Mouse (Mus musculus) hindbrain, postnatal 0 days (tissue): Measurements from ENCODE around the gene Rps27. TPM values are rescaled to one million over a fixed set of nuclear protein-coding genes. Genes with fewer than 3 reads are reported as not detected.
A peak's percentile ranks its signal among the peaks of the same experiment; 100 is the strongest.

Experiments
- ATAC-seq: fragments of 200-750 bp; cut with Nextera tagmentation; 2 replicates; pipeline ENCODE4 v1.8.0; 2017; ENCODE audit warnings: mild to moderate bottlenecking, moderate TSS enrichment, moderate library complexity
- DNase-seq: peaks from one replicate; pipeline ENCODE4 v3.0.0-alpha.2; 2015; ENCODE audit warnings: low spot score
- H3K27ac ChIP-seq: fragments of 300-500 bp; sonication (generic); 2 replicates; pipeline ENCODE4 v1.5.1; 2014; ENCODE audit warnings: mild to moderate bottlenecking
- H3K27me3 ChIP-seq: fragments of 300-500 bp; sonication (generic); 2 replicates; pipeline ENCODE4 v1.6.1; 2014; ENCODE audit warnings: low read length, mixed read lengths; ENCODE audit not compliant: insufficient read depth
- H3K36me3 ChIP-seq: fragments of 300-500 bp; sonication (generic); 2 replicates; pipeline ENCODE4 v1.6.1; 2014; ENCODE audit warnings: low read length, mixed read lengths; ENCODE audit not compliant: insufficient read depth
- H3K4me1 ChIP-seq: fragments of 300-500 bp; sonication (generic); 2 replicates; pipeline ENCODE4 v1.6.1; 2014; ENCODE audit warnings: antibody characterized with exemption, low read length, mixed read lengths; ENCODE audit not compliant: insufficient read depth
- H3K4me2 ChIP-seq: fragments of 300-500 bp; sonication (generic); 2 replicates; pipeline ENCODE4 v1.6.1; 2014; ENCODE audit warnings: low read depth, mild to moderate bottlenecking, low read length, moderate library complexity, mixed read lengths
- H3K4me3 ChIP-seq: fragments of 300-500 bp; sonication (generic); 2 replicates; pipeline ENCODE4 v1.5.1; 2014; ENCODE audit warnings: low read length
- H3K9ac ChIP-seq: fragments of 300-500 bp; sonication (generic); replicated peaks from 2 replicates; pipeline ENCODE4 v1.6.1; 2014; ENCODE audit warnings: mild to moderate bottlenecking, low read length, moderate library complexity, mixed read lengths
- H3K9me3 ChIP-seq: fragments of 300-500 bp; sonication (generic); 2 replicates; pipeline ENCODE4 v1.6.1; 2016; ENCODE audit warnings: low read length, mixed read lengths
- CTCF ChIP-seq: IDR thresholded peaks from 2 replicates; pipeline ENCODE4 v1.5.1; 2016; ENCODE audit warnings: antibody characterized with exemption, control low read depth, low read depth
- WGBS: fragments of 180-500 bp; shearing (Covaris S2); extraction: QIAGEN DNeasy Blood & Tissue Kit; methylation state at CpG from one replicate; pipeline ENCODE4 v1.1.7; 2014; 5-methylcytosine and 5-hydroxymethylcytosine counted together
- polyA plus RNA-seq: library from polyadenylated mRNA; unstranded; fragments of >200 nt; fragmentation: Nextera tagmentation; extraction: Ambion mirVana; gene quantifications from 2 replicates; pipeline ENCODE4 v1.2.1, GENCODE M21; 2015
- total RNA-seq: library from RNA; depleted of rRNA; stranded (reverse); fragments of >200 nt; gene quantifications from 2 replicates; pipeline ENCODE4 v1.2.3, GENCODE M21; 2014

Rps27 gene
- total and polyA plus RNA-seq, 2 experiments from 2014 or later = 901 to 2,808 TPM

GRCm38 (mm10) chr3:90247960-90248745, 34.7 kb upstream of the Rps27 start, which contains the start of gene Slc39a1:
TSS of gene Slc39a1 (plus strand) at chr3:90248172.
- H3K27ac ChIP-seq = peak within 1 kb of the TSS; percentile 87
- peaks cover 6% of the 10 kb centered on the region for H3K4me1 ChIP-seq
- H3K4me3 ChIP-seq = peak within 1 kb of the TSS; percentile 66
- no peaks in the 10 kb centered on the region for H3K27me3 ChIP-seq
- peak; percentile 98 for DNase-seq
- ATAC-seq = peak; percentile 97
- WGBS = 1% methylated on average over 35 of the region's 44 CpGs
- TF ChIP-seq CTCF = no peak
- peak within 1 kb of the TSS; percentile 74 for H3K9ac ChIP-seq
- H3K4me2 ChIP-seq = peak within 1 kb of the TSS; percentile 91
- H3K36me3 ChIP-seq = no peaks in the 10 kb centered on the region
- H3K9me3 ChIP-seq = no peaks in the 10 kb centered on the region

- peak; percentile 6; the same call in 1 of the 2 replicates for TF ChIP-seq CTCF
- WGBS = 0% methylated on average over 3 of the region's 3 CpGs
These were observed 34.1 kb upstream of the Rps27 start for GRCm38 (mm10) chr3:90247630-90247959.

DNA sequence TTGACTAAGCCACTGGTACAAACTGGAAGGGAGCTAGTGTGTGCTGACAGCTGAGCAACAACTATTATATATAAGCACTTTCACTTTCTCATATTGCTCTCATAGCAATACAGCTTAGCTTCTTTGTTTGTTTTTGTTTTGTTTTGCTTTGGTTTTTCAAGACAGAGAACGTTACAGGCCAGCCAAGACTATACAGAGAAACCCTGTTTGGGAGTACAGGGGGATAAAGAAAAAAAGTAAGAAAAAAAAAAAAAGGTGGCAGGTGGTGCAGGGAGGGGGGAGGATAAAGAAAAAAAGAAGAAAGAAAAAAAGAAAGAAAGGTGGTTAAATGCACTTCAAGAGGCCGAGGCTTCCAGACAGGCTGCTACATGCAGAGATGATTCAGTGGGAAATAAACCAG, 32.0 kb upstream of the Rps27 start:
- no peak for DNase-seq
- Histone ChIP-seq H3K4me1 (peaks cover 11% of the 10 kb centered on the region), H3K4me2 (no peak overlapping the region), H3K4me3 (no peak overlapping the region), H3K9me3 (no peaks in the 10 kb centered on the region), H3K27me3 (no peaks in the 10 kb centered on the region), H3K36me3 (no peaks in the 10 kb centered on the region), H3K9ac (no peak overlapping the region), H3K27ac (no peak overlapping the region)
- ATAC-seq = no peak
- WGBS = 61% methylated on average over 2 of the region's 2 CpGs
- TF ChIP-seq CTCF = no peak

More at GRCm38 (mm10) chr3:90247630-90247959, 34.1 kb upstream of the Rps27 start:
- Histone ChIP-seq H3K4me2 (peak overlapping the region; percentile 91), H3K36me3 (no peaks in the 10 kb centered on the region), H3K9ac (peak overlapping the region; percentile 74), H3K27ac (peak overlapping the region; percentile 87), H3K4me1 (peaks cover 11% of the 10 kb centered on the region), H3K27me3 (no peaks in the 10 kb centered on the region), H3K9me3 (no peaks in the 10 kb centered on the region), H3K4me3 (peak overlapping the region; percentile 66)
- DNase-seq = no peak
- ATAC-seq = no peak; the same call in 1 of the 2 replicates

DNA sequence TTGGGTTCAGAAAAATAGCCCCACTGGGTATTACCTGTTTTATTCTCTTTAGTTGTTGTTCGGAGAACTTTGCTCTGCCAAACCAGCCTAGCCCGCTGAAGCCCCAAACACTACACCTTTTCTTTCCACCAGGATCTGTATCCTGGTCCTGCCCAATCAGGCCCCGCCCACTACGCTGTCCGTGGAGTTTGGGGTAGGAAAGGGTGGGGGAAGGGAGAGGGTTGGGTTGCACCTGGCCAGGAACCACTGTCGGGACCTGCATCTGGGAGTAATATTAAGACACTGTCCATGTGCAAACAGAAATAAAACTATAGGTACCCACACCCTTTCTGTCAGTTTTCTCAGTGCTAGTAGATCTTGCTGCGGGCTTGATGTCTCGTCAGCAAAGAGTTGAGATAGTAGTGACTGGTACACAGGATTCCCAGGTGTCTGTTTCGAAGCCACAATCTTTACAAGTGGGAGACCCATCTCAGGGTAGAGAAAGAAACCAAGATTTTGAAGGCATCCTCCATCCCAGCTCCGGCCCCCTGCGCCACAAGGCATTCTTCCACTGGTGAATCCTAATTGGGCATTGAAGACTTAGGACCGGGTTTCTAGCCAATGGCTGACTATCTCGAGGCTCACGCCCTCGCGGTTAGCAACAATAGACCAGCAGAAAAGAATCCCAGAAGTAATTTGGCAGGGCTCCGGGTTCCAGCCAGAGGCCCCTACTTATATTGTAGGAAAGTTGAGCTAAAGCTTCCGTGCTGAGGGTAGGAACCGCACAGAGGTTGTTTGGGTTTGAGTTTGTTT, 29.7 kb upstream of the Rps27 start, which contains the start of gene Creb3l4:
Creb3l4 (minus strand) TSS at position 529 of the 792 bp plus-strand sequence.
- H3K9ac ChIP-seq = peak within 1 kb of the TSS; percentile 33; the same call in 1 of the 2 replicates
- H3K36me3 ChIP-seq = no peaks in the 10 kb centered on the region
- WGBS = 3% methylated on average over 19 of the region's 19 CpGs
- peak within 1 kb of the TSS; percentile 57 for H3K4me2 ChIP-seq
- no peaks in the 10 kb centered on the region for H3K27me3 ChIP-seq
- H3K9me3 ChIP-seq = no peaks in the 10 kb centered on the region
- TF ChIP-seq CTCF = no peak
- H3K4me3 ChIP-seq = peak within 1 kb of the TSS; percentile 29
- H3K27ac ChIP-seq = no peak within 1 kb of the TSS
- peaks cover 6% of the 10 kb centered on the region; the same call in 1 of the 2 replicates for H3K4me1 ChIP-seq
- ATAC-seq = peak; percentile 61
- DNase-seq = peak; percentile 78

- WGBS = 83% methylated on average over 10 of the region's 10 CpGs
- TF ChIP-seq CTCF = no peak
- Histone ChIP-seq H3K27me3 (no peaks in the 10 kb centered on the region), H3K4me2 (no peak overlapping the region), H3K4me3 (no peak overlapping the region), H3K4me1 (peaks cover 6% of the 10 kb centered on the region; the same call in 1 of the 2 replicates), H3K9me3 (no peaks in the 10 kb centered on the region), H3K9ac (no peak overlapping the region), H3K27ac (no peak overlapping the region), H3K36me3 (no peaks in the 10 kb centered on the region)
- no peak for DNase-seq
- ATAC-seq = no peak
These were observed 28.4 kb upstream of the Rps27 start for GRCm38 (mm10) chr3:90241669-90242358.

- Histone ChIP-seq H3K4me2 (no peak overlapping the region), H3K27ac (no peak overlapping the region), H3K27me3 (no peaks in the 10 kb centered on the region), H3K4me3 (no peak overlapping the region), H3K36me3 (no peaks in the 10 kb centered on the region), H3K4me1 (peaks cover 6% of the 10 kb centered on the region; the same call in 1 of the 2 replicates), H3K9ac (no peak overlapping the region), H3K9me3 (no peaks in the 10 kb centered on the region)
- TF ChIP-seq CTCF = no peak
- ATAC-seq = no peak
- DNase-seq = peak; percentile 18
- WGBS = 88% methylated on average over 2 of the region's 2 CpGs
These were observed 27.8 kb upstream of the Rps27 start for GRCm38 (mm10) chr3:90241251-90241650.
